Mouse (Mus musculus) embryo, embryonic 9.5 days (tissue): ENCODE results near the gene Fbxl22.

Experiments used
- DNase-seq: peaks from one replicate; pipeline ENCODE4 v3.0.0-alpha.2; 2017; ENCODE audit errors: extremely low spot score

Fbxl22 gene

GRCm38 (mm10) chr9:66507684-66508083 lies 6.7 kb downstream of the Fbxl22 start:
- no peak for DNase-seq

GRCm38 (mm10) chr9:66506424-66506823 lies 8.0 kb downstream of the Fbxl22 start:
- DNase-seq: no peak

GRCm38 (mm10) chr9:66506011-66506410 lies 8.4 kb downstream of the Fbxl22 start:
- peak; percentile 48 for DNase-seq

- no peak for DNase-seq
Observed at GRCm38 (mm10) chr9:66505141-66505917, 9.1 kb downstream of the Fbxl22 start.

- no peak for DNase-seq
Observed at GRCm38 (mm10) chr9:66504518-66504917, 9.9 kb downstream of the Fbxl22 start.

GRCm38 (mm10) chr9:66503879-66504411 lies 10.4 kb downstream of the Fbxl22 start:
- no peak for DNase-seq

- no peak for DNase-seq
Observed at GRCm38 (mm10) chr9:66501248-66501647, 13.1 kb downstream of the Fbxl22 start.

GRCm38 (mm10) chr9:66493992-66494391 lies 20.4 kb downstream of the Fbxl22 start:
- no peak for DNase-seq

- DNase-seq: no peak
Observed at GRCm38 (mm10) chr9:66492361-66492760, 22.0 kb downstream of the Fbxl22 start.

GRCm38 (mm10) chr9:66488786-66489185 lies 25.6 kb downstream of the Fbxl22 start:
- no peak for DNase-seq

GRCm38 (mm10) chr9:66483429-66483828 lies 31.0 kb downstream of the Fbxl22 start:
- no peak for DNase-seq

- DNase-seq: no peak
Observed at GRCm38 (mm10) chr9:66477785-66478184, 36.6 kb downstream of the Fbxl22 start.

- DNase-seq: peak; percentile 3
Observed at GRCm38 (mm10) chr9:66465087-66465486, 49.3 kb downstream of the Fbxl22 start.
